Mouse (Mus musculus) forebrain, embryonic 14.5 days (tissue): ENCODE results near the gene Olfr412. TPM values are rescaled to one million over a fixed set of nuclear protein-coding genes. Genes with fewer than 3 reads are reported as not detected.
A peak's percentile ranks its signal among the peaks of the same experiment; 100 is the strongest.

ENCODE experiments used
- ATAC-seq: fragments of 200-750 bp; cut with Nextera tagmentation; 2 replicates; pipeline ENCODE4 v1.8.0; 2017; ENCODE audit warnings: mild to moderate bottlenecking, moderate library complexity
- DNase-seq: peaks from one replicate; pipeline ENCODE4 v3.0.0-alpha.2; 2015; ENCODE audit warnings: low spot score
- H3K27ac ChIP-seq: fragments of 300-500 bp; sonication (generic); 2 replicates; pipeline ENCODE4 v1.5.1; 2014; ENCODE audit warnings: low read depth, mild to moderate bottlenecking, control low read depth, low read length, moderate library complexity
- H3K27me3 ChIP-seq: fragments of 300-500 bp; sonication (generic); replicated peaks from 2 replicates; pipeline ENCODE4 v1.6.1; 2014; ENCODE audit warnings: low read length, control low read depth, mixed read lengths; ENCODE audit not compliant: control insufficient read depth, insufficient read depth
- H3K36me3 ChIP-seq: fragments of 300-500 bp; sonication (generic); 2 replicates; pipeline ENCODE4 v1.6.1; 2014; ENCODE audit warnings: low read length, control low read depth; ENCODE audit not compliant: control insufficient read depth, insufficient read depth
- H3K4me1 ChIP-seq: fragments of 300-500 bp; sonication (generic); 2 replicates; pipeline ENCODE4 v1.6.1; 2014; ENCODE audit warnings: antibody characterized with exemption, low read length, control low read depth; ENCODE audit not compliant: control insufficient read depth, insufficient read depth
- H3K4me2 ChIP-seq: fragments of 300-500 bp; sonication (generic); 2 replicates; pipeline ENCODE4 v1.6.1; 2014; ENCODE audit warnings: mild to moderate bottlenecking, control low read depth, low read length
- H3K4me3 ChIP-seq: fragments of 300-500 bp; sonication (generic); 2 replicates; pipeline ENCODE4 v1.5.1; 2014; ENCODE audit warnings: low read depth, low read length, control low read depth
- H3K9ac ChIP-seq: fragments of 300-500 bp; sonication (generic); 2 replicates; pipeline ENCODE4 v1.6.1; 2014; ENCODE audit warnings: mild to moderate bottlenecking, low read length, control low read depth, moderate library complexity
- H3K9me3 ChIP-seq: fragments of 300-500 bp; sonication (generic); replicated peaks from 2 replicates; pipeline ENCODE4 v1.6.1; 2016; ENCODE audit warnings: low read length, control low read depth, mixed read lengths; ENCODE audit not compliant: control insufficient read depth
- WGBS: fragments of 180-500 bp; shearing (Covaris S2); extraction: QIAGEN DNeasy Blood & Tissue Kit; methylation state at CpG from one replicate; pipeline ENCODE4 v1.1.7; 2014; 5-methylcytosine and 5-hydroxymethylcytosine counted together
- polyA plus RNA-seq: library from polyadenylated mRNA; unstranded; fragments of >200 nt; fragmentation: Nextera tagmentation; extraction: Ambion mirVana; gene quantifications from 2 replicates; pipeline ENCODE4 v1.2.1, GENCODE M21; 2014

The Olfr412 gene
- polyA plus RNA-seq, 1 experiment from 2014 or later: not detected

DNA sequence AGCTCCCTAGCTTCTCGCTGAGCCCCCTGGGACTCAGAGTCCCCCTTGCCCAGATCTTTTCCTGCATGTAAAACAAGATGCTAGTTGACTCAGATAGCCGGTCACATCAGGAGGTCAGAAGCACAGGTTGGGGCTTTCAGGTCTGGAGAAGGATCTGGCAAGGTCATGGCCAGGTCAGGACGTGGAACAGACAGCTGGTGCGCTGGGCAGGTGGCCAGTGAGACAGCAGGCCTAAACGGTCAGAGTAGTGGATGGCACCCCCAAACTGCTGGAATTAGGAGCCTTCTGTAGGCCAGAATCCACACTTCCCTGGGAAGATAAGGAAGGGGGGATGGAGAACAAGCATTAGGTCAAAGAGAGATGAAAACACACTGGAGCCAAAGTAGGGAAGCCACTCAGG lies 25.3 kb downstream of the Olfr412 start:
- no peaks in the 10 kb centered on the region for H3K27me3 ChIP-seq
- no peaks in the 10 kb centered on the region for H3K9me3 ChIP-seq
- DNase-seq (no peak), ATAC-seq (no peak)
- H3K4me1 ChIP-seq: no peaks in the 10 kb centered on the region
- H3K4me3 ChIP-seq: no peak overlapping the region
- H3K9ac ChIP-seq: no peak overlapping the region
- no peak overlapping the region for H3K4me2 ChIP-seq
- H3K27ac ChIP-seq: no peak overlapping the region
- no peaks in the 10 kb centered on the region for H3K36me3 ChIP-seq
- 84% methylated on average over 5 of the region's 5 CpGs for WGBS

DNA sequence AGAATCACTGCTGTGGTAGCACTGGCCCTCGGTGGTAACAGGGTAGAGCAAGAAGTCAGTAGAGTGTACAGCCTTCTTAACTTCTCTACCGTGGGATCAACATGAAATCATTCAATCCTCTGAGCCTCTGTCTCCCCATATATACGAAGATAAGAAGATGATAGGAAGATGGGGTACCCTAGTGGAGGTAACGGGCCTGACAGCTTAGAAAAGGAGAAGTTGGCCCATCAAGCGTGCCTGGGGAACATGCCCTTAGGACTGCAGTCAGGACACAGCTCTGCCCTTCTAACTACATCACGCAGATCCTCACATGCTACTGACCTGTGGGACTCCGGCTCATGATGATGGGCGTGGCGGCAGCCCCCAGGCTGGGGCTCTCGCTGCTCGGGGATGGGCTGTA lies 30.0 kb downstream of the Olfr412 start:
- DNase-seq: no peak

GRCm38 (mm10) chr11:74392903-74393302 lies 31.0 kb downstream of the Olfr412 start:
- Histone ChIP-seq H3K4me2 (no peak overlapping the region), H3K9me3 (no peaks in the 10 kb centered on the region), H3K27ac (no peak overlapping the region), H3K4me1 (peaks cover 5% of the 10 kb centered on the region; the same call in 1 of the 2 replicates), H3K36me3 (no peaks in the 10 kb centered on the region), H3K4me3 (no peak overlapping the region), H3K9ac (no peak overlapping the region), H3K27me3 (no peaks in the 10 kb centered on the region)
- DNase-seq (no peak), ATAC-seq (no peak)
- WGBS: 78% methylated on average over 6 of the region's 6 CpGs

More for the DNA sequence above, 30.0 kb downstream of the Olfr412 start:
- H3K36me3 ChIP-seq: no peaks in the 10 kb centered on the region
- 90% methylated on average over 11 of the region's 11 CpGs for WGBS
- H3K9ac ChIP-seq: no peak overlapping the region
- peaks cover 5% of the 10 kb centered on the region; the same call in 1 of the 2 replicates for H3K4me1 ChIP-seq
- no peak for ATAC-seq
- no peak overlapping the region for H3K27ac ChIP-seq
- no peaks in the 10 kb centered on the region for H3K9me3 ChIP-seq
- no peak overlapping the region for H3K4me2 ChIP-seq
- no peaks in the 10 kb centered on the region for H3K27me3 ChIP-seq
- H3K4me3 ChIP-seq: no peak overlapping the region

DNA sequence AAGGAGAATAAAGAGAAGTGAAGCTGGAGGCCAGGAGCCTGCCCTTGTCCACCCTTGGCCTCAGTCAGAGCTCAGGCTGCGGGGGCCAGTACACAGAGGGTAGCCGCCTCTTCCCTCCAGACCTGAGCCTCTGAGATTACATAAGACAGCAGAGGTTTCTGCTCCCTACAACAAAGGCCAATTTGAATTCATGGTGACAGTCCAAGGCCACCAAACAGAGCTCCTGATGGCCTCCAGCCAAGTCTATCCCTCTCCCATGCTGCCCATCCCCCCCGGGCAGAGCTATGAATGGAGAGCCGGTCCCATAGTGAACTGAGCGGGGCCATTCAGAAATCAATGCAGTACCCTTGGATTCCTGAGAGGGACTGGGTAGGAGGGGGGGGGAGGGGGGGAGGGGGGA lies 31.6 kb downstream of the Olfr412 start:
- Histone ChIP-seq H3K4me2 (no peak overlapping the region), H3K9ac (no peak overlapping the region), H3K27ac (no peak overlapping the region), H3K27me3 (no peaks in the 10 kb centered on the region), H3K4me3 (no peak overlapping the region), H3K9me3 (no peaks in the 10 kb centered on the region), H3K4me1 (peaks cover 5% of the 10 kb centered on the region; the same call in 1 of the 2 replicates), H3K36me3 (no peaks in the 10 kb centered on the region)
- 30% methylated on average over 5 of the region's 5 CpGs for WGBS
- peak; percentile 77 for ATAC-seq
- peak; percentile 74 for DNase-seq

DNA sequence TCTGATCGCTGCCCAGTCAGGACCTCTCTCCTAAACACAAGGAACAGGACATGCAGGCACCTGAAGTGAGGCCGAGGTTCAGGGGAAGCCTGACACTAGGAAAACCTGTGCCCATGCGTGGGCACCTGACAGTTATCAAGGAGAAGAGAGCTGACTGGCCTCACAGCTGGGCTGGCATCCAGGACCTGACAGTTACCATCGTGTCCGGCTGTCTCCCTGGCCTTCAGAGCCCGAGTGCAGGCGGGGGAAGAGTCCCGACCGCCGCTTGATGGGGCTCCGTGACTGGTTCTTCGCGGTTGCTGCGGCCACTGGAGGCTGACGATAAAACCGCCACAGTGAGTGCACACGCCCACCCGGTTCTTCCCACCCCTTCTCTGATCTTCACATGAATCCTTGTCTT lies 33.7 kb downstream of the Olfr412 start:
- Histone ChIP-seq H3K27ac (no peak overlapping the region), H3K4me3 (no peak overlapping the region), H3K9me3 (no peaks in the 10 kb centered on the region), H3K9ac (no peak overlapping the region), H3K36me3 (no peaks in the 10 kb centered on the region), H3K27me3 (no peaks in the 10 kb centered on the region), H3K4me2 (no peak overlapping the region), H3K4me1 (peaks cover 5% of the 10 kb centered on the region; the same call in 1 of the 2 replicates)
- ATAC-seq: no peak
- WGBS: 86% methylated on average over 18 of the region's 18 CpGs
- DNase-seq: no peak

DNA sequence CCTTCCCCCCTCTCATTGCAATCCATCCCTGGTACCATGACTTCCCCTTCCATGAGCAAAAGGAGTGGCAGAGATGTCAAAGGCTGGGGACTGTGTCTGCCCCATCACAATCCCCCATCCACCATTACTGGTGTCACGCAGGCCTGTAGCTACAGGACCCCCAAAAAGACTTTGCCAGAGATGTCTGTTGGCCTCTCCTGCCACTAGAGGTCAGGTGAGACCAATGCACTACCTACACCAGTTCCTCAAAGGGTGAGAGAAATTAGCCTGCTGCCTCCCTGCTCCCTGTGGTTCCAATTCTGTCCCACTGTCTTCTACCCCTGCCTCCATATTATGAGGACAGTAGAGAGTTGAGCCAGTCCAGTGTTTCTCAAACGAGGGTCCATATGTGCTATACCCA lies 40.3 kb downstream of the Olfr412 start:
- DNase-seq (peak; percentile 49), ATAC-seq (no peak)
- Histone ChIP-seq H3K4me2 (no peak overlapping the region), H3K9me3 (no peaks in the 10 kb centered on the region), H3K4me3 (no peak overlapping the region), H3K27ac (no peak overlapping the region), H3K9ac (no peak overlapping the region), H3K27me3 (no peaks in the 10 kb centered on the region), H3K4me1 (no peaks in the 10 kb centered on the region), H3K36me3 (no peaks in the 10 kb centered on the region)
- 60% methylated on average over 2 of the region's 2 CpGs for WGBS

DNA sequence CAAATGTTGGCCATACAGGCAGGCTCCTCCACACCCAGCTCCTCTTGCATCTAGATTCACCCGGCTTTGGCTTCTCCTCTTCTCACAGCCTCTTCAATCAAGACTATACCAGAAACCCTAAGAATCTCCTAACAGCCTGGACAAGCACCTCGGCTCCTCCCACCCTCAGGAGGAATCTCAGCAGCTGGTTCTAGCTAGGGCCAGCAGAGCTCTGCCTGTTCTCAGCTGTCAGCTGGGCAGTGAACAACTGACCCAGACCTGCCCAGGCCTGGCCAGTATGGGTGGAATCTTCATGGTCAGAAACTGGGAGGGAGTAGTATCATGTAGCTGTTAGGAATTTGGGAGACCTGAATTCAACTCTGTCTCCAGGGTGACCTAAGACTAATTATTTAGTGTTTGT lies 42.3 kb downstream of the Olfr412 start:
- DNase-seq: no peak
- H3K4me1 ChIP-seq: peaks cover 9% of the 10 kb centered on the region
- no peaks in the 10 kb centered on the region for H3K27me3 ChIP-seq
- no peak overlapping the region for H3K27ac ChIP-seq
- H3K4me2 ChIP-seq: no peak overlapping the region
- H3K36me3 ChIP-seq: no peaks in the 10 kb centered on the region
- no peak overlapping the region for H3K9ac ChIP-seq
- no peaks in the 10 kb centered on the region for H3K9me3 ChIP-seq
- no peak overlapping the region for H3K4me3 ChIP-seq
- 79% methylated on average over 2 of the region's 2 CpGs for WGBS
- no peak for ATAC-seq

DNA sequence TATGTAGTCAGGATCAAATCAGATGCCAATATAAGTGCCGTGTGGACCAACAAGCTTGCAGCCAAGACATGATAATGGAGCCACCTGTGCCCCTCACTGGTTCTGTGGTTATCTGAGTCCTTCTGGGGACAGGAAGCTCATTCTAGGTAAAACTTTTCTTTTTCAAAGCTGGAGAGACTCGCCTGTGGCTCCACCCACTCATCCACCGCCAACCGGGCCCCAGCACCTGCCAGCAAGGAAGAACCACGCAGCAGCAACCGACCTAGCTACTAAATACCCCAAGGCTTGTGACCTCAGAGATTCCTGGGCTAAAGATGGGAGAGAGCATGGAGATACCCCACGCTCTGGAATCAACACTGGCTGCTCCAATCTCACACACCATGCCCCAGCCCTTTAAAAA lies 43.3 kb downstream of the Olfr412 start:
- no peak overlapping the region for H3K4me2 ChIP-seq
- H3K27ac ChIP-seq: no peak overlapping the region
- no peaks in the 10 kb centered on the region for H3K36me3 ChIP-seq
- no peak overlapping the region for H3K9ac ChIP-seq
- no peaks in the 10 kb centered on the region for H3K9me3 ChIP-seq
- 71% methylated on average over 7 of the region's 7 CpGs for WGBS
- DNase-seq (no peak), ATAC-seq (no peak)
- H3K27me3 ChIP-seq: no peaks in the 10 kb centered on the region
- no peak overlapping the region for H3K4me3 ChIP-seq
- H3K4me1 ChIP-seq: peaks cover 19% of the 10 kb centered on the region

DNA sequence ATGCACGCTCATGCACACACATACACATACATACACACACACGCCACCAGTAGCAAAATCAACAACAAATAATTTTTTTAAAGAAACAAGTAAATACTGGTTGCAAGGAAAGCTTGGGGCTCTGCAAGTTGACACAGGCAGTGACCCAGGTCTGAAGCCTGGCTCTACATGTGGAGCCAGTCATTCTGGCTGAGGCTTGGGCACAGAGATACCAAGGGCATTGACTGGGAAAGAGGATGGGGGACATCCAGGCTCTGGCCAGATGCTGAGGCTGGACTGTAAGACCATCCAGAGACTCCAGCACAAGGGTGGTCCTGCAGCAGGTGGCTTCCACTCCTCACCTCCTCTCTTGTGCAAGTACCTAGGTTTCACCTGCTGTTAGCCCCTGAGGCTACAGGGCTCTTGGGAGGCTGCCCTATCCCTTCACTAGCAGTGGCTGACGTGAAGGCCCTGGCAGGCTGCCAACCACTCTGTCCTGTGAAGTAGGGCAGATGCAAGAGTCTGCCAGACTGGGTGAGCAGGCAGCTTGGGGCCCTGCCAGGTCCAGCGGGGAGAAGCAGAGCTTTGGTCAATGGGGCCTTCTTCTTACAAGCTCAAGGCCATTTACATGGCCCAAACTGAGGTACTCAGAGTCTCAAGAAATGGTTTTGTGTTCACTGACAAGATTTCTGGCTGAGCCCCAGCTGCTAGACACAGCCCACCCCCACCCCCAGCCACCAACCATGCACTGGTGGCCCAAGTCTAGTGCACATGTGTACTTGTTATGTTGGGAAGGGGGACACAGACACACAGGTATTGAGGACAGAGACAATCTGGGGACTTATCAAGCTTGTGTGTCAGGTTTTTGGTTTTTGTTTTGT lies 46.9 kb downstream of the Olfr412 start:
- no peaks in the 10 kb centered on the region for H3K27me3 ChIP-seq
- H3K4me2 ChIP-seq: peak overlapping the region; percentile 2; the same call in 1 of the 2 replicates
- H3K4me3 ChIP-seq: no peak overlapping the region
- DNase-seq (peak; percentile 96), ATAC-seq (peak; percentile 93)
- peaks cover 25% of the 10 kb centered on the region for H3K4me1 ChIP-seq
- no peak overlapping the region for H3K9ac ChIP-seq
- H3K27ac ChIP-seq: peak overlapping the region; percentile 84
- H3K36me3 ChIP-seq: no peaks in the 10 kb centered on the region
- H3K9me3 ChIP-seq: no peaks in the 10 kb centered on the region
- 44% methylated on average over 4 of the region's 4 CpGs for WGBS
